Mouse (Mus musculus): ENCODE measurements around the gene Ikzf1. TPM values are rescaled to one million over a fixed set of nuclear protein-coding genes. Genes with fewer than 3 reads are reported as not detected.
A peak's percentile ranks its signal among the peaks of the same experiment; 100 is the strongest.

Gene Ikzf1
- polyA plus RNA-seq, 1 experiment from 2014 or later, result 35.1 TPM

DNA sequence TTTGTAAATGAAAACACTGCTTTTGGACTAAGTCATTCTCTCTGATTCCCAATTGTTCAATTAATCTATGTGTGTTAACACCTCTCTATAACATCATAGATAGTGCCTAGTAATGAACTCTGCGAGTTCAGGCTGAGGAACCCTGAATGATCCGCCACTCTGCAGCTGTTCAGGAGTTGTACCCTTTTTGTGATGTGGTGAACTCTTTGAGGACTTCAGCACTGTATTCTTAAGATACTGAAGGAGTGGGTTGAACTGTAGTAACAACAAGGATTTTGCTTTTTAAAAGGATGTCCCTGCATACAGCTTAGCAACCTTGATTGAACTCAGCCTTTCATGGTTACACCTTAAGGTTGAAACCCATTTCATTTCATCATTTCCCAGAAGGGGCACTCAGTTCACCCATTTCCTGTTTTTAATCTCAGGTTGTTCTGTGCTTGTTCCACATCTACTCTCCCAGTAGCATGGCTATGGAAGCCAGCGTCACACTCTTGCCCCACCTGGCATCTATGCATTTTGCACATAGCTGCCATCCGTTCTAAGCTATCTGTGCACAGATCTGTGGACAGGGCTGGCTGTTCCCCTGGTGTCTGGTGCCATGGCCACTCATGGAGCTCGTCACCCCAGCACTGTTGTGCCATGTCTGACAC lies 41.2 kb downstream of the Ikzf1 start:
- no peak overlapping the region for H3K4me2 ChIP-seq (ENCODE audit: low read depth, low read length)

GRCm38 (mm10) chr11:11726807-11727276 lies 42.0 kb downstream of the Ikzf1 start:
- Histone ChIP-seq H3K9ac (ENCODE audit: low read depth, low read length) (peak overlapping the region; percentile 32), H3K4me3 (ENCODE audit: low read depth, low read length) (no peak overlapping the region), H3K36me3 (ENCODE audit: control insufficient read depth, insufficient read depth) (no peaks in the 10 kb centered on the region), H3K27ac (ENCODE audit: low read length) (peak overlapping the region; percentile 97), H3K4me2 (ENCODE audit: low read depth, low read length) (0 out of 2 replicates have a peak overlapping the region, but pooled peaks have one; percentile 10), H3K4me1 (ENCODE audit: control insufficient read depth, low read depth, low read length) (peaks cover 63% of the 10 kb centered on the region), H3K9me3 (replicated peaks; ENCODE audit: control insufficient read depth, low read length) (no peaks in the 10 kb centered on the region), H3K27me3 (ENCODE audit: control insufficient read depth, insufficient read depth, low read depth, low read length) (no peaks in the 10 kb centered on the region)
- 42% methylated on average over 4 of the region's 4 CpGs for WGBS (ENCODE audit: insufficient replicate concordance)
- no peak for ATAC-seq (ENCODE audit: low read depth)

More for the DNA sequence above, 41.2 kb downstream of the Ikzf1 start:
- no peaks in the 10 kb centered on the region for H3K36me3 ChIP-seq (ENCODE audit: control insufficient read depth, insufficient read depth)
- WGBS (ENCODE audit: insufficient replicate concordance), result 61% methylated on average over 5 of the region's 5 CpGs
- H3K9ac ChIP-seq (ENCODE audit: low read depth, low read length), result no peak overlapping the region
- no peak overlapping the region for H3K4me3 ChIP-seq (ENCODE audit: low read depth, low read length)
- H3K27ac ChIP-seq (ENCODE audit: low read length), result peak overlapping the region; percentile 97; the same call in 1 of the 2 replicates
- peaks cover 56% of the 10 kb centered on the region for H3K4me1 ChIP-seq (ENCODE audit: control insufficient read depth, low read depth, low read length)
- H3K27me3 ChIP-seq (ENCODE audit: control insufficient read depth, insufficient read depth, low read depth, low read length), result no peaks in the 10 kb centered on the region
- no peaks in the 10 kb centered on the region for H3K9me3 ChIP-seq (replicated peaks; ENCODE audit: control insufficient read depth, low read length)
- no peak for ATAC-seq (ENCODE audit: low read depth)

DNA sequence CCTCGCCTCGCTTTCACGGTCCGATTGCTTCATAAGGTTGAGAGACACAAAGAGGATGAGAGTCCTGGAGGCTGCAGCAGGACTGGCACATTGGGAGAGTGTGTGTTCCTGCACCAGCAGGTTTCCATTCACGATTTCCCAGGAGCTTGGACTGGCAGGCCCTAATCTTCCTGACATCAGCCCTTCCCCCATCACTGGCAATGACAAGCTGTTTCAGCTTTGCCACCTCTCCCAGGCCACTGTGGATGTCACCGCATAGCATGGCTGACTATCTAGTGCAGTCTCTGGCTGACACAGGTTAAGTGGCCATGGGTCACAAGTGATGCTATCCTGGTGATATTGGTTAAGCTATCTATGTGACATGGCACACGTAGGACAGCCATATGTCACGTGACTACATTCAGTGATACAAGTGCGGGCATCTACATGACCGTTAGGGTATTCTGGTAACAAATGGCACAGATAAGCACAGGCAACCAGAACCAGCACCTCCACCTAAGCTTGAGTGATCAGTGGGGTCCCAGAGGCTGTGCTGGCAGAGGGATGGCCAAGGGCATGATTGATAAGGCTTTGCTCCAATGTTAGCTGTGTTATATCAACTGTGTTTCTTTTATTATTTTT lies 43.2 kb downstream of the Ikzf1 start:
- WGBS (ENCODE audit: insufficient replicate concordance), result 51% methylated on average over 10 of the region's 10 CpGs
- Histone ChIP-seq H3K36me3 (ENCODE audit: control insufficient read depth, insufficient read depth) (no peaks in the 10 kb centered on the region), H3K9ac (ENCODE audit: low read depth, low read length) (peak overlapping the region; percentile 53; the same call in 1 of the 2 replicates), H3K4me1 (ENCODE audit: control insufficient read depth, low read depth, low read length) (peaks cover 75% of the 10 kb centered on the region), H3K4me2 (ENCODE audit: low read depth, low read length) (peak overlapping the region; percentile 50), H3K4me3 (ENCODE audit: low read depth, low read length) (no peak overlapping the region), H3K9me3 (replicated peaks; ENCODE audit: control insufficient read depth, low read length) (no peaks in the 10 kb centered on the region), H3K27me3 (ENCODE audit: control insufficient read depth, insufficient read depth, low read depth, low read length) (no peaks in the 10 kb centered on the region), H3K27ac (ENCODE audit: low read length) (peak overlapping the region; percentile 97)
- ATAC-seq (ENCODE audit: low read depth), result peak; percentile 37

DNA sequence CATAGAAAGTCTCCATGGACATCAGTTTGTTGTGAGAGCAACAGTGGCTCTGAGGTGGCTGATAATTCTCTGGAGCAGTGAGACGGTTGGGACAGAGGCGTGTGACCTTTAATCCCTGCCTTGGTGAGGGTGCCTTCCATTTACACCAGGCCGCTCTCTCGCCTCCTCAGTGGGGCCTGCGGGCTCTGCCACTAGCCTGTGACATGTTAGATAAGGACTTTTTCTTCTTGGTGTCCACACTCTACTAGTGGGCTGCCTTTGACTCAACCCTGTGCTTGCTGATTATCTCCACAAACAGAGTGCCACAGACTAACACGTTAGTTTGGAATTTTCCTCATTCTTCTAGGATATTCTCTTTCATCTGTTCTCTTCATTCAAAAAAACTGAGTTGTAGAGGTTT lies 44.4 kb downstream of the Ikzf1 start:
- Histone ChIP-seq H3K4me1 (ENCODE audit: control insufficient read depth, low read depth, low read length) (peaks cover 86% of the 10 kb centered on the region), H3K9ac (ENCODE audit: low read depth, low read length) (peak overlapping the region; percentile 53), H3K27me3 (ENCODE audit: control insufficient read depth, insufficient read depth, low read depth, low read length) (no peaks in the 10 kb centered on the region), H3K36me3 (ENCODE audit: control insufficient read depth, insufficient read depth) (no peaks in the 10 kb centered on the region), H3K4me2 (ENCODE audit: low read depth, low read length) (peak overlapping the region; percentile 50), H3K4me3 (ENCODE audit: low read depth, low read length) (no peak overlapping the region), H3K9me3 (replicated peaks; ENCODE audit: control insufficient read depth, low read length) (no peaks in the 10 kb centered on the region), H3K27ac (ENCODE audit: low read length) (peak overlapping the region; percentile 97)
- 18% methylated on average over 6 of the region's 6 CpGs for WGBS (ENCODE audit: insufficient replicate concordance)
- ATAC-seq (ENCODE audit: low read depth), result peak; percentile 89

DNA sequence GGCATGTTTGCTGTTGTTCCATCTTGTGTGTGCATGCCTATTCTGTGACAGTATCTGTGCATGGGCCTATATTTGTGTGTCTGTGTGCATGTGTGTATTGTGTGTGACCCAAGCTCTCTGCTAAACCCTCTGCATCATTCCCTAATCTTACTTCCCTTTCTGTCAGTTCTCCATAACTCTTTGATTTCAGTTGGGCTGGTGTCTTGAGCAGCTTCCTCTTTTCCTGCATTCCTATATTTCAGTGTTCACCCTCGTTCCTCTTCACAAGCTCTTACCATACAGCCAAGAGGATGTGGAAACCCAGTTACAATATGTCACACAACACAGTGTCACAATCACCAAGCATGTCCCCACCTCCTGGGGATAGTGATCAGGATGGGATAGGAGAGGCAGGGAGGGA lies 45.3 kb downstream of the Ikzf1 start:
- Histone ChIP-seq H3K9ac (ENCODE audit: low read depth, low read length) (peak overlapping the region; percentile 6; the same call in 1 of the 2 replicates), H3K27ac (ENCODE audit: low read length) (peak overlapping the region; percentile 94), H3K9me3 (replicated peaks; ENCODE audit: control insufficient read depth, low read length) (no peaks in the 10 kb centered on the region), H3K36me3 (ENCODE audit: control insufficient read depth, insufficient read depth) (no peaks in the 10 kb centered on the region), H3K4me2 (ENCODE audit: low read depth, low read length) (peak overlapping the region; percentile 17; the same call in 1 of the 2 replicates), H3K27me3 (ENCODE audit: control insufficient read depth, insufficient read depth, low read depth, low read length) (no peaks in the 10 kb centered on the region), H3K4me1 (ENCODE audit: control insufficient read depth, low read depth, low read length) (peaks cover 92% of the 10 kb centered on the region), H3K4me3 (ENCODE audit: low read depth, low read length) (no peak overlapping the region)
- whole genome bisulfite sequencing (ENCODE audit: insufficient replicate concordance), result 21% methylated on average over 1 of the region's 1 CpGs
- no peak for ATAC-seq (ENCODE audit: low read depth)

- Histone ChIP-seq H3K4me1 (ENCODE audit: control insufficient read depth, low read depth, low read length) (peaks cover 86% of the 10 kb centered on the region), H3K9ac (ENCODE audit: low read depth, low read length) (peak overlapping the region; percentile 27), H3K27me3 (ENCODE audit: control insufficient read depth, insufficient read depth, low read depth, low read length) (no peaks in the 10 kb centered on the region), H3K4me2 (ENCODE audit: low read depth, low read length) (no peak overlapping the region), H3K36me3 (ENCODE audit: control insufficient read depth, insufficient read depth) (no peaks in the 10 kb centered on the region), H3K27ac (ENCODE audit: low read length) (peak overlapping the region; percentile 94), H3K4me3 (ENCODE audit: low read depth, low read length) (no peak overlapping the region), H3K9me3 (replicated peaks; ENCODE audit: control insufficient read depth, low read length) (no peaks in the 10 kb centered on the region)
- WGBS (ENCODE audit: insufficient replicate concordance), result 48% methylated on average over 1 of the region's 1 CpGs
- ATAC-seq (ENCODE audit: low read depth), result no peak
Observed at GRCm38 (mm10) chr11:11731727-11732126, 46.9 kb downstream of the Ikzf1 start.

DNA sequence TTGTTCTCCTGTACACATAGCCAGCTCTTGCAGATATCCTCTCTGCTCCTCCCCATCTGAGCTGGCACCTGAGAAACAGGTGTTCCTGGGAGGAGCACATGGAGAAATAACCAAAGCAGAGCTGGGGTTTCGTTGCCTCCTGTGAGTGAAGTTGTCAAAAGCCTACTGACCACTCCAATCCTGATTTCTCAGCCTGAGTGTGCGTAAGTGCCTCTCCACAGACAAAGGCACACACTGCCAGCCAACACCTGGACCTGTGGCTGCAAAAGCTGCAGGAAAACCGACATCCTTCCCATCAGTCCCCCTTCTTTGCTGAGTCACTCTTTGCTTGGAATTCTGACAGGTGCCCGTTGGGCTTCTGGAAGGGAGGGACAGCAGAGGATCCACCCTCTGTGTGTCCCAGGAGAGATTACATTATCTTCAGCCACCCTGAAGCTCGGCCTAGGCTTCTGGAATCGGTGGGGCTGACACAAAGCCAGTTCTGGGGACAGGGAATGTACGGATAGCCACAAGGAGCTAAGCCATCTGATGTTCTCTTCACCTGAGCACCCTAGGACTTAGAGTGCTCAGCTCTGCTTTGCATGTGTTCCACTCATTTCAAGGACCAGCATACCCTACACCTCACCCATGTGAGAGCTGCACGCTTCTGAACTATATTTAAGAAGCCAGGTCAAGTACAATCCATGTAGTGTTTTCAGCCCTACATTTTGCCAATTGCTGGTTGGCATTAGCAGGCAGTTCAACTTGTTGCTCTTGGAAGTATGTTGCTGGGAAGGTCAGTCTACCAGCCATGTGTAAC lies 48.4 kb downstream of the Ikzf1 start:
- Histone ChIP-seq H3K36me3 (ENCODE audit: control insufficient read depth, insufficient read depth) (no peaks in the 10 kb centered on the region), H3K9me3 (replicated peaks; ENCODE audit: control insufficient read depth, low read length) (no peaks in the 10 kb centered on the region), H3K4me3 (ENCODE audit: low read depth, low read length) (peak overlapping the region; percentile 1; the same call in 1 of the 2 replicates), H3K4me1 (ENCODE audit: control insufficient read depth, low read depth, low read length) (peaks cover 76% of the 10 kb centered on the region), H3K27me3 (ENCODE audit: control insufficient read depth, insufficient read depth, low read depth, low read length) (no peaks in the 10 kb centered on the region), H3K9ac (ENCODE audit: low read depth, low read length) (peak overlapping the region; percentile 48), H3K4me2 (ENCODE audit: low read depth, low read length) (peak overlapping the region; percentile 50), H3K27ac (ENCODE audit: low read length) (peak overlapping the region; percentile 94)
- peak; percentile 80 for ATAC-seq (ENCODE audit: low read depth)
- 32% methylated on average over 8 of the region's 8 CpGs for WGBS (ENCODE audit: insufficient replicate concordance)

DNA sequence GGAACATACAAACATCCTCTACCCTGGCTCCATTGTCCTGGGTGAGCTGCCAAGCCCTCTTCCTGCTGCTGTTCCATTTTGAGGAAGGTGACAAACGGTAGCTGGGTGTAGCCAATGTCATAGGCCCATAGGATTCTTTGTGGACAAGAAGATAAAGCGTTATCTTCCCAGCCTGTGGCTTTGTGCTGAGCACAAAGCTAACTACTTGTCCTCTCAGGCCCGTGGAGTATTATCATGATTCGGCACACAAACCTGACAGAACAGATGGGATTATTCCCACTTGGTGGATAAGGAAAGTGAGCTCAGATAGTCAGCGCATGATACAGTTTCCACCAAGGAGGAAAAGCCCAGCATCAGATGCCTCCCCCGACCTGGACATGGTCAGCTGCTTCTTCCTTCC lies 50.4 kb downstream of the Ikzf1 start:
- Histone ChIP-seq H3K4me3 (ENCODE audit: low read depth, low read length) (no peak overlapping the region), H3K27me3 (ENCODE audit: control insufficient read depth, insufficient read depth, low read depth, low read length) (no peaks in the 10 kb centered on the region), H3K36me3 (ENCODE audit: control insufficient read depth, insufficient read depth) (peaks cover 3% of the 10 kb centered on the region; the same call in 1 of the 2 replicates), H3K4me2 (ENCODE audit: low read depth, low read length) (no peak overlapping the region), H3K27ac (ENCODE audit: low read length) (peak overlapping the region; percentile 73), H3K4me1 (ENCODE audit: control insufficient read depth, low read depth, low read length) (peaks cover 61% of the 10 kb centered on the region), H3K9me3 (replicated peaks; ENCODE audit: control insufficient read depth, low read length) (no peaks in the 10 kb centered on the region), H3K9ac (ENCODE audit: low read depth, low read length) (peak overlapping the region; percentile 38; the same call in 1 of the 2 replicates)
- ATAC-seq (ENCODE audit: low read depth), result peak; percentile 41
- 21% methylated on average over 6 of the region's 6 CpGs for WGBS (ENCODE audit: insufficient replicate concordance)

Data from liver, embryonic 16.5 days (tissue).